Comparison of ENCODE assay signal across 20 mouse cellular contexts in the genomic region with DNA sequence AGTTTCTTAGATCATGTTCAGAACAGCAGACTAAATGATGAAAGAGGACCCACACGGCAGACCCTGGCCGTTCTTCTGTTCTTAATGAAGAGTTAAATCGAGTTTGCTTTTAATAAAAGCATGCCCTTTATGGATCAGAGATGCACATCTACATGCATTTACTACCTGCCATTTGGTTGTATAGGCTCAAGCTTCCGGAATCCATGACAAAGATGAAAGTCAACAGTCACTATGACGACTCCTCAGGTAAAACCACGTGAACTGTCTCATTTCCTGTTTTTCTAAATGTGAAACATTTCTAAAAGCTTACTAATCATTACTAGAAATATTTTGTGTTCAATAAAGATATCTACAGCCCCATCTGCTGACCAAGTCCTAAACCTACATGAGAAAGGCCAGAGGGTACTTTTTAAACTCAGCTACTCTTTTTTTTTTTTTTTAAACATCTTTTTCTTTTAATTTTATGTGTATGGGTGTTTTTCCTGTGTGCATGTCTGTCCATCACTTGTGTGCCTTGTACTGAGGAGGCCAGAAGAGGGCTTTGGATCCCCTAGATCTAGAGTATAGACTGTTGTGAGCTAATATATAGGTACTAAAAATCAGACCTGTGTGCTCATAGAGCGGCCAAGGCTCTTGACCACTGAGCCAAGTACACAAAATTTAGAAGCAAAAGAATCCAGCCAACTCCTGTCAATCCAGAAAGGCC. TPM values are rescaled to one million over a fixed set of nuclear protein-coding genes. Genes with fewer than 3 reads are reported as not detected.
A peak's percentile ranks its signal among the peaks of the same experiment; 100 is the strongest.
DNase-seq lines count a peak whose midpoint lies in the region; ATAC-seq and TF ChIP-seq lines count a peak whose summit lies in the region.
"Had no signal": no experiment of that assay in that cellular context is flagged by ENCODE, and none has a peak within 500 bp of the region (broad histone marks: within the 10 kb centered on the region; RNA-seq: fewer than 3 reads in every experiment).

No protein-coding gene starts in this region.

- peak overlapping the region; percentile 49 for H3K27ac ChIP-seq in hindbrain, embryonic 13.5 days
- no peak overlapping the region for H3K27ac ChIP-seq in hindbrain, embryonic 10.5 days
- 0 out of 2 replicates have a peak overlapping the region, but pooled peaks have one; percentile 33 for H3K27ac ChIP-seq in neural tube, embryonic 13.5 days (replicated peaks)
- H3K27ac ChIP-seq in MEL (ENCODE audit: control insufficient read depth, low read depth, low read length) = no peak overlapping the region
- no peak overlapping the region for H3K27ac ChIP-seq in stomach, postnatal 0 days (replicated peaks)
- H3K27ac ChIP-seq: forebrain, embryonic 15.5 days had no signal

- no peaks in the 10 kb centered on the region; the same call in 1 of the 2 replicates for H3K79me2 ChIP-seq in MEL (ENCODE audit: control insufficient read depth, insufficient read depth, low read length, poor library complexity)

- no peaks in the 10 kb centered on the region for H3K27me3 ChIP-seq in hindbrain, embryonic 13.5 days
- no peaks in the 10 kb centered on the region for H3K27me3 ChIP-seq in hindbrain, embryonic 10.5 days (ENCODE audit: insufficient read depth, poor library complexity, severe bottlenecking)
- no peaks in the 10 kb centered on the region for H3K27me3 ChIP-seq in neural tube, embryonic 13.5 days
- no peaks in the 10 kb centered on the region for H3K27me3 ChIP-seq in MEL (ENCODE audit: control insufficient read depth in 1 of 2, insufficient read depth in 2 of 2, low read length in 2 of 2)
- H3K27me3 ChIP-seq in stomach, postnatal 0 days (ENCODE audit: control insufficient read depth, insufficient read depth, low read length) = no peaks in the 10 kb centered on the region
- H3K27me3 ChIP-seq: CH12.LX; forebrain, embryonic 15.5 days; heart, embryonic 12.5 days had no signal

- no peak for ATAC-seq in hindbrain, embryonic 13.5 days (ENCODE audit: low FRiP score)
- ATAC-seq in neural tube, embryonic 13.5 days (ENCODE audit: low read depth) = no peak
- no peak for ATAC-seq in stomach, postnatal 0 days (ENCODE audit: low FRiP score, low TSS enrichment)
- ATAC-seq: forebrain, embryonic 15.5 days; intestine, postnatal 0 days had no signal

- peaks cover 55% of the 10 kb centered on the region for H3K36me3 ChIP-seq in hindbrain, embryonic 13.5 days
- H3K36me3 ChIP-seq in hindbrain, embryonic 10.5 days = peaks cover 86% of the 10 kb centered on the region
- peaks cover 56% of the 10 kb centered on the region for H3K36me3 ChIP-seq in neural tube, embryonic 13.5 days
- peaks cover 13 to 16% of the 10 kb centered on the region in 2 experiments for H3K36me3 ChIP-seq in MEL (ENCODE audit: control insufficient read depth in 1 of 2, insufficient read depth in 2 of 2, low read length in 2 of 2)
- H3K36me3 ChIP-seq in stomach, postnatal 0 days (ENCODE audit: control insufficient read depth, insufficient read depth, low read length) = peaks cover 7% of the 10 kb centered on the region

- TF ChIP-seq CTCF in MEL (IDR thresholded peaks at IDR 0.05 in 2 of 3, conservative IDR thresholded peaks at IDR 0.05 in 1 of 3; ENCODE audit: control insufficient read depth in 1 of 3, insufficient read depth in 1 of 3, low read depth in 2 of 3, low read length in 3 of 3, poor library complexity in 1 of 3, severe bottlenecking in 1 of 3) = peak in 1 of 3 experiments; percentile 13; a peak in 1 of 6 replicates
- peak; percentile 37 for TF ChIP-seq CTCF in stomach, postnatal 0 days (IDR thresholded peaks at IDR 0.05; ENCODE audit: low read depth)

- no peak overlapping the region for H3K9ac ChIP-seq in hindbrain, embryonic 13.5 days
- no peak overlapping the region for H3K9ac ChIP-seq in neural tube, embryonic 13.5 days
- no peak overlapping the region for H3K9ac ChIP-seq in MEL (ENCODE audit: control insufficient read depth, low read depth, low read length, poor library complexity, severe bottlenecking)
- H3K9ac ChIP-seq in stomach, postnatal 0 days (ENCODE audit: low read length) = no peak overlapping the region
- H3K9ac ChIP-seq: forebrain, embryonic 15.5 days; heart, embryonic 12.5 days had no signal

- TF ChIP-seq POLR2A in MEL (IDR thresholded peaks at IDR 0.05; ENCODE audit: control insufficient read depth in 1 of 2, insufficient read depth in 1 of 2, low read depth in 1 of 2, low read length in 2 of 2, poor library complexity in 1 of 2) = no peak

- H3K9me3 ChIP-seq in hindbrain, embryonic 13.5 days = no peaks in the 10 kb centered on the region
- H3K9me3 ChIP-seq in hindbrain, embryonic 10.5 days = no peaks in the 10 kb centered on the region
- H3K9me3 ChIP-seq in neural tube, embryonic 13.5 days = no peaks in the 10 kb centered on the region
- H3K9me3 ChIP-seq in MEL (replicated peaks; ENCODE audit: insufficient read depth, low read length) = no peaks in the 10 kb centered on the region
- no peaks in the 10 kb centered on the region for H3K9me3 ChIP-seq in stomach, postnatal 0 days (ENCODE audit: control insufficient read depth, low read length)
- H3K9me3 ChIP-seq: forebrain, embryonic 15.5 days; heart, embryonic 12.5 days had no signal

- peaks cover 11% of the 10 kb centered on the region for H3K4me1 ChIP-seq in hindbrain, embryonic 13.5 days (replicated peaks)
- H3K4me1 ChIP-seq in hindbrain, embryonic 10.5 days (replicated peaks) = peaks cover 8% of the 10 kb centered on the region
- H3K4me1 ChIP-seq in neural tube, embryonic 13.5 days (replicated peaks) = peaks cover 14% of the 10 kb centered on the region
- H3K4me1 ChIP-seq in MEL (ENCODE audit: control insufficient read depth in 1 of 2, insufficient read depth in 2 of 2, low read length in 2 of 2) = peaks cover 5 to 10% of the 10 kb centered on the region in 2 experiments
- H3K4me1 ChIP-seq in stomach, postnatal 0 days (replicated peaks; ENCODE audit: control insufficient read depth, insufficient read depth) = no peaks in the 10 kb centered on the region

- no peak for DNase-seq in hindbrain, embryonic 10.5 days (ENCODE audit: low spot score)
- no peak for DNase-seq in neural tube, embryonic 10.5 days (ENCODE audit: extremely low spot score, low spot score)
- DNase-seq in MEL (ENCODE audit: low read depth, low spot score) = no peak
- no peak for DNase-seq in stomach, postnatal 0 days (ENCODE audit: low spot score)
- DNase-seq in ovary, postnatal 10 days (ENCODE audit: low spot score) = no peak
- DNase-seq: cerebellum, adult 11 months; cerebellum, postnatal 25 days; gastrocnemius, postnatal 10 days; heart, postnatal 36 days; kidney, postnatal 10 days; liver; lung, adult 18-20 months; right cerebral cortex, postnatal 14 days; thymus, postnatal 36 days had no signal

- no peak for TF ChIP-seq EP300 in MEL (IDR thresholded peaks at IDR 0.05; ENCODE audit: low read depth in 1 of 2, low read length in 2 of 2)
- TF ChIP-seq EP300 in stomach, postnatal 0 days (optimal IDR thresholded peaks at IDR 0.05) = no peak

- WGBS in hindbrain, embryonic 13.5 days = 87% methylated on average over 7 of the region's 7 CpGs
- 92% methylated on average over 7 of the region's 7 CpGs for WGBS in hindbrain, embryonic 10.5 days
- 91% methylated on average over 7 of the region's 7 CpGs for WGBS in neural tube, embryonic 13.5 days
- 84% methylated on average over 7 of the region's 7 CpGs for WGBS in stomach, postnatal 0 days

- H3K4me2 ChIP-seq in hindbrain, embryonic 13.5 days = no peak overlapping the region
- H3K4me2 ChIP-seq in neural tube, embryonic 13.5 days = no peak overlapping the region
- H3K4me2 ChIP-seq in stomach, postnatal 0 days (replicated peaks; ENCODE audit: low read depth) = no peak overlapping the region
- H3K4me2 ChIP-seq: forebrain, embryonic 15.5 days; heart, embryonic 12.5 days had no signal

- no peak for TF ChIP-seq RAD21 in MEL (IDR thresholded peaks at IDR 0.05; ENCODE audit: low read depth, low read length)

- no peak overlapping the region for H3K4me3 ChIP-seq in hindbrain, embryonic 13.5 days
- no peak overlapping the region for H3K4me3 ChIP-seq in hindbrain, embryonic 10.5 days
- no peak overlapping the region for H3K4me3 ChIP-seq in neural tube, embryonic 13.5 days
- H3K4me3 ChIP-seq in MEL (ENCODE audit: control insufficient read depth in 1 of 2, insufficient read depth in 1 of 2, low read depth in 2 of 2, low read length in 2 of 2) = no peak overlapping the region
- no peak overlapping the region for H3K4me3 ChIP-seq in stomach, postnatal 0 days (ENCODE audit: low read depth, low read length)
- H3K4me3 ChIP-seq: forebrain, embryonic 15.5 days; heart, embryonic 12.5 days had no signal

TF ChIP-seq in MEL, 35 proteins besides CTCF, POLR2A, EP300 and RAD21:
- TF ChIP-seq ZNF384 (IDR thresholded peaks at IDR 0.05; ENCODE audit: low read depth, low read length) = peak; percentile 42; the same call in 1 of the 2 replicates
- TF ChIP-seq ZMIZ1 (IDR thresholded peaks at IDR 0.05; ENCODE audit: low read depth, low read length) = no peak

RNA-seq across cellular contexts. Expression of a gene that starts 40.0 kb away (rescaled TPM):
- 53.9 and 57.7 TPM in 2 replicates for polyA plus RNA-seq in hindbrain, embryonic 13.5 days (2015; fragmentation: Nextera tagmentation; extraction: Ambion mirVana)
- 31.0 and 34.1 TPM in 2 replicates for polyA plus RNA-seq in hindbrain, embryonic 10.5 days (2016; fragmentation: Nextera tagmentation; extraction: Ambion mirVana)
- 49.4 and 51.8 TPM in 2 replicates for polyA plus RNA-seq in neural tube, embryonic 13.5 days (2015; fragmentation: Nextera tagmentation; extraction: Ambion mirVana)
- total RNA-seq in MEL (2012; rRNA removed) = 8.6 and 9.5 TPM in 2 replicates
- polyA plus RNA-seq in MEL (2012; ENCODE audit: insufficient read depth in 1 of 2, insufficient read length in 2 of 2, low read depth in 1 of 2, low replicate concordance in 2 of 2, missing spikeins in 1 of 2) = 10 to 100 TPM in 1 of 2 experiments, not detected in 1; 14.7 TPM
- polyA plus RNA-seq in stomach, postnatal 0 days (2015; fragmentation: Nextera tagmentation; extraction: Ambion mirVana) = 7.4 and 7.6 TPM in 2 replicates

RNA-seq across cellular contexts. Expression of a gene that starts 53.6 kb away (rescaled TPM):
- 87.8 and 88.6 TPM in 2 replicates for polyA plus RNA-seq in hindbrain, embryonic 13.5 days (2015; fragmentation: Nextera tagmentation; extraction: Ambion mirVana)
- polyA plus RNA-seq in hindbrain, embryonic 10.5 days (2016; fragmentation: Nextera tagmentation; extraction: Ambion mirVana) = 122 and 154 TPM in 2 replicates
- 84.2 and 90.0 TPM in 2 replicates for polyA plus RNA-seq in neural tube, embryonic 13.5 days (2015; fragmentation: Nextera tagmentation; extraction: Ambion mirVana)
- total RNA-seq in MEL (2012; rRNA removed) = 19.9 and 22.1 TPM in 2 replicates
- polyA plus RNA-seq in MEL (2012; ENCODE audit: insufficient read depth in 1 of 2, insufficient read length in 2 of 2, low read depth in 1 of 2, low replicate concordance in 2 of 2, missing spikeins in 1 of 2) = 10 to 100 TPM in 1 of 2 experiments, not detected in 1; 22.5 TPM
- polyA plus RNA-seq in stomach, postnatal 0 days (2015; fragmentation: Nextera tagmentation; extraction: Ambion mirVana) = 76.7 and 77.2 TPM in 2 replicates

Comparison
In these comparisons a context has a peak if more than half of its experiments do, and no peak if none do; other contexts are left out.
1. H3K27ac ChIP-seq: peak in hindbrain, embryonic 13.5 days (single experiment) and neural tube, embryonic 13.5 days (single experiment); none in hindbrain, embryonic 10.5 days (single experiment), MEL (single experiment) and stomach, postnatal 0 days (single experiment).